12 mouse cellular contexts compared by ENCODE assay signal in the genomic region with DNA sequence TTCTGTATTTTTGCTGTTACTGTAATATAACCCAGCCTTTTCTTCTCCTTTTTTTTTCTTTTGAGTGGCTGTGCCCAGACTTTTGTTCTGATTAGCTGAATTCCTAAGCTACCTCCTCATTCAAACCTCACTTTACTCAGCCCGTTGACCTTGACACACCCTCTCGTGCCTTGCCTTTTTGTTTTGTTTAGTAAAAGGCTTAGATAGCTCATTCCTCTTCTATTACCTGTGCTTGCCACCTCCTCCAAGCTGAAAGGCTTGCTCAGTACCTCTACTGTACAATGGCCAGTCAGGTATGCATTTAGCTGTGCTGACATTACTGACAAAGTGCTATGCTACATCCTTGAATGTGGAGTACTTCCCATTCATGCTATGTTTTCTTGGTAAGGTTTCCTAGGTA.
"Had no signal": no experiment of that assay in that cellular context is flagged by ENCODE, and none has a peak within 500 bp of the region (broad histone marks: within the 10 kb centered on the region; RNA-seq: fewer than 3 reads in every experiment).

No protein-coding gene starts in this region.

- H3K27me3 ChIP-seq: limb, embryonic 15.5 days; liver, embryonic 12.5 days; midbrain, embryonic 12.5 days; neural tube, embryonic 13.5 days had no signal

- DNase-seq: kidney, adult 18-20 months; kidney, postnatal 10 days; retina, postnatal 1 day; right cerebral cortex, postnatal 4 days; spleen, adult 18-20 months; thymus, postnatal 4 days had no signal

- H3K9ac ChIP-seq: limb, embryonic 15.5 days; liver, embryonic 12.5 days; midbrain, embryonic 12.5 days; neural tube, embryonic 13.5 days had no signal

- H3K4me3 ChIP-seq: left cerebral cortex, adult 2 months; limb, embryonic 15.5 days; liver, embryonic 12.5 days; midbrain, embryonic 12.5 days; neural tube, embryonic 13.5 days had no signal

- H3K27ac ChIP-seq: left cerebral cortex, adult 2 months; limb, embryonic 15.5 days; liver, embryonic 12.5 days; midbrain, embryonic 12.5 days; neural tube, embryonic 13.5 days had no signal

- H3K4me1 ChIP-seq: liver, embryonic 12.5 days had no signal

- H3K9me3 ChIP-seq: limb, embryonic 15.5 days; liver, embryonic 12.5 days; midbrain, embryonic 12.5 days; neural tube, embryonic 13.5 days had no signal

- H3K36me3 ChIP-seq: limb, embryonic 15.5 days; liver, embryonic 12.5 days; midbrain, embryonic 12.5 days; neural tube, embryonic 13.5 days had no signal

- H3K4me2 ChIP-seq: limb, embryonic 15.5 days; liver, embryonic 12.5 days; midbrain, embryonic 12.5 days; neural tube, embryonic 13.5 days had no signal

- ATAC-seq: liver, embryonic 12.5 days; midbrain, embryonic 16.5 days had no signal
